In genomic region chr2:33813501-33814240, GRCm38 (mm10) we compare ENCODE assay signal across 15 mouse cellular contexts.
DNase-seq lines count a peak whose midpoint lies in the region; ATAC-seq and TF ChIP-seq lines count a peak whose summit lies in the region.
"Had no signal": no experiment of that assay in that cellular context is flagged by ENCODE, and none has a peak within 500 bp of the region (broad histone marks: within the 10 kb centered on the region; RNA-seq: fewer than 3 reads in every experiment).

No protein-coding gene starts in this region.

- WGBS in forebrain, embryonic 12.5 days: 53% methylated on average over 8 of the region's 8 CpGs
- 56% methylated on average over 8 of the region's 8 CpGs for WGBS in forebrain, embryonic 10.5 days
- 18% methylated on average over 8 of the region's 8 CpGs for WGBS in limb, embryonic 11.5 days

- H3K9me3 ChIP-seq in forebrain, embryonic 12.5 days: no peaks in the 10 kb centered on the region
- no peaks in the 10 kb centered on the region for H3K9me3 ChIP-seq in forebrain, embryonic 10.5 days
- no peaks in the 10 kb centered on the region for H3K9me3 ChIP-seq in limb, embryonic 11.5 days (ENCODE audit: control insufficient read depth, low read length)

- TF ChIP-seq CTCF in left cerebral cortex, adult 2 months (IDR thresholded peaks at IDR 0.05): no peak

- no peak for DNase-seq in forebrain, embryonic 10.5 days (ENCODE audit: extremely low spot score, low spot score)
- DNase-seq in thymus, postnatal 14 days: peak; percentile 60
- no peak for DNase-seq in thymus, adult 18-20 months
- peak; percentile 53 for DNase-seq in limb, embryonic 11.5 days (ENCODE audit: low spot score)
- DNase-seq in layer of hippocampus, adult 8-10 months (ENCODE audit: low spot score in 2 of 2): no peak
- no peak for DNase-seq in left cerebral cortex, adult 2 months (ENCODE audit: extremely low spot score in 1 of 2, low spot score in 2 of 2)
- no peak for DNase-seq in kidney, postnatal 4 days
- DNase-seq: adrenal gland, adult 2 months; cerebellum, adult 9-10 months; heart, adult 11 months; kidney, postnatal 36 days; lung, embryonic 14.5 days; right cerebral cortex, postnatal 14 days had no signal

- H3K27ac ChIP-seq in forebrain, embryonic 12.5 days: peak overlapping the region; percentile 82; the same call in 1 of the 2 replicates
- no peak overlapping the region for H3K27ac ChIP-seq in forebrain, embryonic 10.5 days
- H3K27ac ChIP-seq in limb, embryonic 11.5 days (replicated peaks; ENCODE audit: low read depth, low read length): peak overlapping the region; percentile 83
- H3K27ac ChIP-seq in left cerebral cortex, adult 2 months: no peak overlapping the region

- ATAC-seq in forebrain, embryonic 12.5 days (ENCODE audit: low FRiP score): no peak
- no peak for ATAC-seq in limb, embryonic 11.5 days (ENCODE audit: insufficient number of reproducible peaks, low FRiP score, low TSS enrichment, low read depth)
- ATAC-seq: intestine, postnatal 0 days had no signal

- H3K27me3 ChIP-seq in forebrain, embryonic 12.5 days: peaks cover 50% of the 10 kb centered on the region
- peaks cover 9% of the 10 kb centered on the region; the same call in 1 of the 2 replicates for H3K27me3 ChIP-seq in forebrain, embryonic 10.5 days (ENCODE audit: poor library complexity, severe bottlenecking)
- H3K27me3 ChIP-seq in limb, embryonic 11.5 days (ENCODE audit: control insufficient read depth, insufficient read depth, low read length): no peaks in the 10 kb centered on the region

- intact Hi-C loops in left cerebral cortex, adult 2 months (cut with DNase I): no loop called here

- peaks cover 63% of the 10 kb centered on the region for H3K4me1 ChIP-seq in forebrain, embryonic 12.5 days
- peaks cover 67% of the 10 kb centered on the region for H3K4me1 ChIP-seq in forebrain, embryonic 10.5 days
- H3K4me1 ChIP-seq in limb, embryonic 11.5 days (ENCODE audit: control insufficient read depth, insufficient read depth, low read length): peaks cover 76% of the 10 kb centered on the region

- H3K4me3 ChIP-seq in forebrain, embryonic 12.5 days (replicated peaks): no peak overlapping the region
- no peak overlapping the region for H3K4me3 ChIP-seq in forebrain, embryonic 10.5 days
- no peak overlapping the region for H3K4me3 ChIP-seq in limb, embryonic 11.5 days (ENCODE audit: low read depth, low read length)
- no peak overlapping the region for H3K4me3 ChIP-seq in left cerebral cortex, adult 2 months

- H3K36me3 ChIP-seq in forebrain, embryonic 12.5 days (replicated peaks): peaks cover 16% of the 10 kb centered on the region
- H3K36me3 ChIP-seq in forebrain, embryonic 10.5 days (replicated peaks): peaks cover 15% of the 10 kb centered on the region
- H3K36me3 ChIP-seq in limb, embryonic 11.5 days (ENCODE audit: control insufficient read depth, insufficient read depth, low read length): no peaks in the 10 kb centered on the region

- peak overlapping the region; percentile 15; the same call in 1 of the 2 replicates for H3K4me2 ChIP-seq in forebrain, embryonic 12.5 days
- 0 out of 2 replicates have a peak overlapping the region, but pooled peaks have one; percentile 7 for H3K4me2 ChIP-seq in limb, embryonic 11.5 days (ENCODE audit: low read depth, severe bottlenecking)
- H3K4me2 ChIP-seq: lung, embryonic 14.5 days had no signal

- no peak overlapping the region for H3K9ac ChIP-seq in forebrain, embryonic 12.5 days
- no peak overlapping the region for H3K9ac ChIP-seq in limb, embryonic 11.5 days (ENCODE audit: low read length)
- H3K9ac ChIP-seq: lung, embryonic 14.5 days had no signal

Comparison
In these comparisons a context has a peak if more than half of its experiments do, and no peak if none do; other contexts are left out.
1. H3K27ac ChIP-seq: peak in forebrain, embryonic 12.5 days (single experiment) and limb, embryonic 11.5 days (single experiment); none in forebrain, embryonic 10.5 days (single experiment) and left cerebral cortex, adult 2 months (single experiment).
2. DNase-seq: peak in thymus, postnatal 14 days (single experiment) and limb, embryonic 11.5 days (single experiment); none in forebrain, embryonic 10.5 days (single experiment), thymus, adult 18-20 months (0 of 2), layer of hippocampus, adult 8-10 months (0 of 2), left cerebral cortex, adult 2 months (0 of 2) and kidney, postnatal 4 days (0 of 2).